Mouse (Mus musculus): Measurements from ENCODE around the gene Zbtb20.

Gene Zbtb20

DNA sequence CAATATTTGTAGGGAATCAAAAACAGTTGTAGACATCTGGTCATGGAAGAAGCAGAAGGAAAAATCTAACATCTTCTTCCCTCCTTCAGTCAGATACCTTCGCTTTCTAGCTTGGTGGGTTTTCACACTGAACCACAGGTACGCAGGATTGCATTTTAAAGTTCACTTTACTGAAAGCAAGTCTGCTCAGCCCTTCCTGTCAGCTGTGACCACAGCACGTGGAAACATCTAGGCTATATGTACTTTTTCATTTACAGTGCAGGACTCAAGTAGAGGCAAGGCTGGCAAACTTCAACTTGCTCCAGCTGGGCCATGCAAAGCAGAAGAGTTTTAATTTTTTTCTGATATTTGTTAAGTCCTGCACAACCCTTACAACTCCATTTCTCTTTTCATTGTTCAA lies 424.7 kb downstream of the Zbtb20 start:
- DNase-seq (ENCODE audit: low spot score), result no peak

DNA sequence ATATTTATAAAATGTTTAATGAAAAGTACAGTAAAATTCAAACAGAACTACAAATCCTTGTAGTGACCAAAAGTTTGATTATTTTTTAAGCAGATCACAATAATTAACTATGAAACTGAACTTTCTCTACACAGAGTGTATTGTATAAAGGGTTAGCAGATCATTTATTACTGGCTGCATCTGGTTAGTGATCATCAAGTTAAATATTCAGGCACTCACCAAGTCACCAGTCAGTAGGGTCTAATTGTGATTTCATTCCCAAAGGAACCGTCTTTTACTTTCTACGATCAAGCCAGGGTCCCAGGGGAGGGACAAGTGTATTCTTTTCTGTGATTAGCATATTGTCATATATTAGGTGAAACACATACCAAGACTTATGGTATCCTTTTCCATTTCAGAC lies 426.5 kb downstream of the Zbtb20 start:
- no peak for DNase-seq (ENCODE audit: low spot score)

DNA sequence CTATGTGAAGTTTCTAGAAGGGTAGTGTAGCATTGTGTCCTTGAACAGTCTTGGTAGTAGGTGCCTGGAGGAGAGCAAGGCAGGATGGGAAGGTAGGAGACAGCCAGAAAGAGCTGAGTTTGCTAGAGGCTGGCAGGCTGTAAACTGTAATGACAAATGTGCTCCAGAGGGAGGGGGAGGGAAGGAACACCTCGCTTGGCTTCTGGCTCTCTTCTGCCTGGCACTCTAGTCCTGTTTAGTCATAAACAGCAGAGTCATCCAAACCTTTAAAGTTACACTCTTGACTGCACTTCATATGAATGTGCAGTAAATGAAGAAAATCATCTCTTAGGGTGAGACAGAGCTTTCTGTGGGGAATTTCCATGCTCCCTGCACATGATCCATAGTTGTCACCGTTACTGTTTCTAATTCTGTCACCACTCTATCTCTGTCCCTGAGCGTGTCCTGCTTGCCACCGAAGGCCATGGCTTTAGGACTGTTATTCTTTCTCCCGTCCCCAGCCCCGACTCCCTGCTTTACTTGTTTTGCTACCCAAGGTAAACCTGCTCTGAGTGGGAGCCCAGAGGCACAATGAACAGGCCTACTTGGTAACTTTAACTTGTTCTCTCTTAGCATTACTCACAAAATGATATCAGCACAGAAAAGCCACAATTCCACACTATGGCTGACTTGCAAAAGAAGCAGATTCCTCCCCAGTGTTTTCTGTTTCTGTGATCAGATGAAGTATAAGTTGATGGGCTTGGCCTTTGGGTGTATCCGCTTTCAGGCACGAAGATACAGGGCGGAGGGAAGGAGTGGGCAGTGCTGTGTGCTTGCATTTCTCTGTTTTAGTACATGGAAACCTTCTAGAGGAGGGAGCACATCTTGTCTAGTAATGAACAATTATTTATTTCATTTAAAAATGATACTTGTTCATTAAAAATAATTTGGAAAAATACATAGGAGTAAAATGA lies 427.8 kb downstream of the Zbtb20 start:
- no peak for DNase-seq (ENCODE audit: low spot score)

DNA sequence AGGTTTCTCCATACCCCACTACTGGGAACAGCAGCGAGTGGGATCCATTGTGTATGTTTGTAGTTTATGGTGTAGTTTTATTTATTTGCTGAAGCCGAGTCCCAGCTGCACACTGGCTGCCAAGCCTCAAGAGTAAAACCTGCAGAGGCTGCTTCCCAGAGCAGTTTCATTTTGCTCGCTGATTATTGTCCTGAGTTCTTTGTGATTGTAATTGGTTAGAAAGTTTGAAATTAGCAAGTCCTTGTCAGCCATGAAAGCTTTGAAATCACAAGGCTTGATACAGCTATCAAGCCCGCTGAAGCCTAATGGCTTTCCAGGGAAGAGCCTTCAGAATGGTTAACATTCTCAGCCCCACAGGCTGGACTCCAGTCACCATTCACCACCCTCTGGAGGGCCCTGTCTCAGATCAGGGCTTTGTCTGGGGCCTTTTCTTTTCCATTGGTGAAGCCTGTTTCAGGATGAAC lies 434.3 kb downstream of the Zbtb20 start:
- DNase-seq (ENCODE audit: low spot score), result no peak

DNA sequence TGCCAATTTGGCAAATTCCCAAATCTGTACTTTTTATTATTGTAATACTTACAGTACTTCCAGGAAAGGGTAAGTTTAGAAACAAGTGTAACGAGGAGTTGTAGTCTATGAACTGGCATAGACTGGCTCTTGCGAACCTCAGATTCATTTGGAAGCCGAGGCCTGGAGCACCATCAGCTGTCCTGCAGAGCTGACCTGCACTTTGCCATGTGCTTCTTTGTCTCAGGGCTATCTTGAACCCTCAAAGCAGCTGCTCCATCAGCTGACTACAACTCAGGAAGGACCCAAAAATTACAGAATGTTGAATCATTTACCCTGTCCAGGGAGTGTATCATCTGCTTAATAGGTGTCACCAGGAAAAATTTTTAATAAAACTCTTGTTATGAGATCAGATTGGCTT lies 448.3 kb downstream of the Zbtb20 start:
- no peak for DNase-seq (ENCODE audit: low spot score)

DNA sequence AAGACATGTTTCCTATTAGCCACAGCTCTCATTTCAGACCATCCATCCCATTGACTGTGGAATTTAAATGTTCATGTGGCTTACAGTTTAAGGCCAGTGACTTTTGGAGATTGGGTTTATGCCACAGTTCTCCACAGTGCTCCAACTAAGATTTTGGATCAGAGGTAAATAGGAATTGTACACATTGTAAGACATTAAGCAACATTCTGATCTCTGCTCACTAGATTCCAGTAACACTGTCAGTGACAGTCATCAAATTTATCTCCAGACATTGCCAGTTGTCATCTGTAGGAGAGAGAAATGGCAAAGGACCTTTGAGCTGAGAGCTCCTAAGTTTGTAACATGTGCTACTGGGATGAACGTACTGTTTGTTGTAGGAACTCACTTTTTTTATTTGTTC lies 452.5 kb downstream of the Zbtb20 start:
- no peak for DNase-seq (ENCODE audit: low spot score)

DNA sequence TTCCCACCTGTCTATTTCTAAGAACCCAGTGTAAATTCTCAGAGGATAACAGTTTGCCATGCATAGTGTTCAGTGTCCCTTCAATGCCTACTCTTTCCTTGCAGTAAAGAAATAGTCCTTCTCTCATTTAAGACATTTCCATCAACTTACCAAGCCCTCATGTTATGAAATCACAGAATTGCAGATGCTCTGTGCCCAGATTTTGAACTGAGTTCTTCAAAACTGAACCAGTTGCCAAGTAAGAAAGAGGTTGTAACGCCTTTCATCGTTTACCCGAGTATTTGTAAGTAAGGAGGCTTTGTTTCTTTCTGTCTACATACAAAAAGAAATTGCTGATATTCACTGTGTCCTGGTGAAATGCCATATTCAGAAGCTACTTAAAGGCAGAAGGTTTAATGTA lies 454.5 kb downstream of the Zbtb20 start:
- DNase-seq (ENCODE audit: low spot score), result no peak

DNA sequence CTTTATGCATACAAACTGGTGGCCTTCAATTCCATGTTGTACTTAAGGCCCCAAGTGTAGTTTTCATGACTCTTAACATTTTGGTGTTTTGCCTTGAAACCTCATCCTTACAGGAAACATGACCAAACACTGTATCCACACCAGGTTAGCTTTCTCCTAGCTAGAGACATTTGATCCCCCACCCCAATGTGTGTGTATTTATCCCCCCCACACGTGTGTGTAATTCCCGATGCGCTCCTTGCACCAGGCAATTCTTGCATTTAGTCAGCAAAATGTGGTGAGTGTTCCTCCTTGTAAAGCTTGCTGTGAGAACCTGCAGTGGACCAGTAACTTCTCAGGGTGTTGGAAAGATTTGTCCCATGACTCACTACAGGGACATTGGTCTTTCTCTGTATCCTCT lies 455.8 kb downstream of the Zbtb20 start:
- DNase-seq (ENCODE audit: low spot score), result no peak

DNA sequence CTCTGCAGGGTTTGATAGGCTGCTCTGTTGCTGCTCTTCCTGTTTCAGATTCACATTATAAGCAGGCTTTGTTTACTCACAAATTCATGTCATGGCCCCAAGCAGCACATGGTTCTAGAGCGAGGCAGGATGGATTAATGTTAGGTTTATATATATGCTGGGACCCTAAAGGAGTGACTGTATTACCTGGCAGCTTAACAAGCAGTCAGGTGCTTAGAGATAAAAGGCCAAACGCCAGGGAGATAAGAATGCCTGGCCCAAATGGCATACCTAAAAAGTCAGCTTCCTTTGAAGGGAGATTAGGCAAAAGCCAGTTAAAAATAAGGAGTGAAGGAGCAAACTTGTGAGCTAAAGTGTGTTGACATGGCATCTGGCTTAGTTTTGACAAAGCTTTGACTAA lies 457.1 kb downstream of the Zbtb20 start:
- no peak for DNase-seq (ENCODE audit: low spot score)

DNA sequence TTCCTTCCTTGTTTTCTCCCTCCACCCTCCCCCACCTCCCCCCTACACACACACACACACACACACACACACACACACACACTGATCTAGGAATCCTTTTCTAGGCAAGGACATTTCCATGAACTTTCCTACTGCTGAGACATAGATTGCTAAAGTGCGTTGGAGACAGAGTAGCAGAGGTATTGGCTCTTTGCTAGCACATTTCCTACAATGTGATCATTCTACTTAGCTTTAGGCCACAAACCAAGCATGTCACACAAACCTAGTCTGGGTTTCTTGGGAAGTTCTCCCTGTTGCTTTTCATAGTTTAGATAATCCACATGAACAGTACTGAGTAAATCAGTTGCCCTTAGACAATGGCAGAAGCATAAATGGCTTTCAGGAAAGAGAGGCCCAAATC lies 457.6 kb downstream of the Zbtb20 start:
- no peak for DNase-seq (ENCODE audit: low spot score)

DNA sequence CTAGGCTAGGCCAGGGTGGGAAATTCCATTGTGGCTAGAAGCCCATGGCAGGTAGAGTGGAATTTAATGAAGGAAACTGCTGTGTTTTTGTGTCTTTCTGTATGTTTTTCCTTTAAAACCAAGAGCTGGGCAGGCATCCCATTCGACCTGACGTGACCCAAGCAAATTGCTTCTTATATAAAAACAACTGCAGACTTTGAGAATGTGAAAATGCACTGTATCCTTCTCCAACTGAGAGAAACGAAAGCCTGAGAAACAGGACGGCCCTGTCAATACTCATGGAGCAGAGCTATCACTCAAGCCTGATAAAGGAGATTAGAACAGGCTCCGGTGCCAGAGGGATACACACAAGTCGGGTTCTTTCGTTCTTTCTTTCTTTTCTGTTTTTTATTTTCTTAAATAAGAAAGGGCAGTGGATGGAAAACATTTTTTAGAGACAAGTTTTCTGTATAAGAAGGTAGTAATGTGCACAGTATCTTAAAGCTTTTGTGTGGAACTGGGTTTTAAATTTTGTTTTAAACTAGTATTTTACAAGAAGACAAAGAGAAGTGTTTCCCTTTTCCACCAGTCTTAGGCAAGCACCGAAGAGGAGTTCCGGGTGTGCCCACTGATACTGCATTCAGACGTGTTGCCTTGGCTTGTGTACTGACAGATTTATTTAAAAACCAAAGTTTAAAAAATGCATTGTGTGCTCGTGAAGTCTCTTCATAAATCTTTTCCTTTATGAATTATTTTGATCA lies 458.9 kb downstream of the Zbtb20 start:
- peak; percentile 48 for DNase-seq (ENCODE audit: low spot score)

DNA sequence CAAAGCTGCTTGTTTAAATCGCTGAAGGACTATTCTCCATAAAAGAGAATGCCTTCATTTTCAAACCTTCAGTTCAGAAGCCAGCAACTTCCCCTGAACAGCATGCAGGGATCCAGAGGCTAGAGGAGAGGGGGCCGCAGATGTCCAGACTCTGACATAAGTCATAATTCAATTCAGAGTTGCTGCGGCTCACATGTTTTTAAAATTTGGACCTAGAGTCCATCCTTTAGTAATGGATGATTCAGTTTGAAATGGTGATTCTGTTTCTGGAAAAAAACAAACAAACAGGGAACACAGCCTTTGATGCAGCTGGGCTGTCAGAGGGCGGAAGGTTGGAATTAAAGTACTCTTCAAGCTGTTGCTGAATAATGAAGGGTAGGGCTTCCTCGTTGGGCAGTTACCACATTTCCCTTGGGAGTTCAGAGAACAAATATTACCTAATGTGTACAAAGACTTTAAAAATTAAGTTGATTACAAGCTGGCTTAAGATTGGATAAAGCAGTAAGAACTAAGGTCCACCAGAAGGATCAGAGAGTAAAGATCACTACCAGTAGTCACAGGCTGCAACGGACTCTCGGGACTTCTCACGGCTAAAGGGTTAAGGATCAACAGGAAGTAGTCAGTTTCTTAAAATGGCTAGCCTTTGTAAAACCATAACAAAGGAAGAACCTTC lies 459.6 kb downstream of the Zbtb20 start:
- no peak for DNase-seq (ENCODE audit: low spot score)

DNA sequence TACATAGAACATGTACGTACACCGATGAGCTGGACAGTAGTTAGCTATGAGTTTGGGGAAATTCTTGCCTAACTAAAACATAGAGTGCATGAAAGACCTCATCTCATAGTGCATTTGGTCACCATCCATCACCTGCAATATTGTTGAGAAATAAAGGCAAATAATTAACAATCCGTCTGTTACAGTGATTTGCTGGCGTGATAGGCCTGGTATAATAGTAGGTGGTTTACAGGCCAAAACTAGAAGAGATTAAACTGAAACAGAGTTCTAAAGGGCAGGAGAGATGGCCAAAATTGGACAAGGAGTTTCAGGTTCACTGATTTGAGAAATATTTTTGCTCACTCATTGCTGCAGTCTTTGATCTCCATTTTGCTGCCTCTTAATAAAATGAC lies 460.1 kb downstream of the Zbtb20 start:
- no peak for DNase-seq (ENCODE audit: low spot score)

DNA sequence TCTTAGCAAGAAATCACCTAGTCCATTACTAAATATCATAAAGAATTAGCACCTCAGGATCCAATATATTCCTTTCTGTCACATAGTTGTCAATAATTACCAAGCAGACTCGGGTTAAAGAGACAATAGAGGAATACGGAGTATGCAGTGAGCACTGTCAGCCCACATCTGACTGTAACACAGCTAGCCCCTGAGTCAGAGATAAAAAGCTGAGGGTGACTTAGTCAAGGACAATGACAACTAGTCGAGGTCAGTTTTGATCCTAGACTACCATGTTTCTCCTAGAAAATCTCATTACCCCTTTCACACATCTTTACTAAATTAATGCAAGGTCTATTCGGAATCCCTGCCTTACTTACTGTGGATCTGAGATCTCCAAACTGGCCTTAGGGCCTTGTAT lies 465.0 kb downstream of the Zbtb20 start:
- no peak for DNase-seq (ENCODE audit: low spot score)

DNA sequence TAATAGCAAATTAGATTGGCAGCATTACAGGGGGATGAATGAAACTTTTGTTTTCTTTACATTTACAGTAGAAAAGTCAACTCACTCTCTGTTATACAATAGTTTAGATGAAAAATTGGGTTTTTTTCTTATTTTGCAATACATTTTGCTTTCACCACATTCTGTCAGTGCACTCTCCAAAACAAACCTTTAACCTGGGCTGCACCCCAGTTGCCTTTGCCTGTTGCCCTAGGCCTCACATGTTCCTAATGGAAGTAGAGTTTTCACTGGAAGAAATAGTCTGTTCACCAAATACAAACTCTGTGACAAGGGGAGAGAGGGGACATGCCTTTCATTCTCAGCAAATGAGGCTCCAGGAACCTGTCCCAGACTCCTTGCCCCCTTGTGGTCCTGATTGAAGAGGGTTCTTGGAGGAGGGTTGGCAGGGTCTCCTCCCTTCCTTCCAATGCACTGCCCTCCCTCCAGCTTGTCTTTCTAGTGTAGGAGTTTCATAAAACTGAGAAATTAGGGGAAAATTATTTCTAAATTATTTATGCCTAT lies 466.3 kb downstream of the Zbtb20 start:
- DNase-seq (ENCODE audit: low spot score), result no peak

DNA sequence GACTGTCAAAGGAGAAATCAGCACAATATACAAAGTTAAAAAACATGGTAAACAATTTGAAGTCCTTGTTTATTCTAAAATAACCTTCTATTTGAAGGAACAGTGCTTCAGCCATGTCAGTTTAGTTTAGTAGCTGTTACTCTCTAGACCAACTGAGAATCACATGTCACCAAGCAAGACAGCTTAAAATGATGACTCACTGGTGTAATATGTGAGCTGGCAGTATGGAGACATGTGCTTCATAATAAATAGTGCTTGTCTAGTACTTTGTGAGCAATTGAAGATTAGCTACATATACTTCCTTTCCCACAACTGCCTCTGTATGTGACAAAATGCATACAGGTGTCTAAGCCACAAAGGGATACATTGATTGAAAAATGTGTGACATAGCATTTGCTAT lies 470.4 kb downstream of the Zbtb20 start:
- no peak for DNase-seq (ENCODE audit: low spot score)

DNA sequence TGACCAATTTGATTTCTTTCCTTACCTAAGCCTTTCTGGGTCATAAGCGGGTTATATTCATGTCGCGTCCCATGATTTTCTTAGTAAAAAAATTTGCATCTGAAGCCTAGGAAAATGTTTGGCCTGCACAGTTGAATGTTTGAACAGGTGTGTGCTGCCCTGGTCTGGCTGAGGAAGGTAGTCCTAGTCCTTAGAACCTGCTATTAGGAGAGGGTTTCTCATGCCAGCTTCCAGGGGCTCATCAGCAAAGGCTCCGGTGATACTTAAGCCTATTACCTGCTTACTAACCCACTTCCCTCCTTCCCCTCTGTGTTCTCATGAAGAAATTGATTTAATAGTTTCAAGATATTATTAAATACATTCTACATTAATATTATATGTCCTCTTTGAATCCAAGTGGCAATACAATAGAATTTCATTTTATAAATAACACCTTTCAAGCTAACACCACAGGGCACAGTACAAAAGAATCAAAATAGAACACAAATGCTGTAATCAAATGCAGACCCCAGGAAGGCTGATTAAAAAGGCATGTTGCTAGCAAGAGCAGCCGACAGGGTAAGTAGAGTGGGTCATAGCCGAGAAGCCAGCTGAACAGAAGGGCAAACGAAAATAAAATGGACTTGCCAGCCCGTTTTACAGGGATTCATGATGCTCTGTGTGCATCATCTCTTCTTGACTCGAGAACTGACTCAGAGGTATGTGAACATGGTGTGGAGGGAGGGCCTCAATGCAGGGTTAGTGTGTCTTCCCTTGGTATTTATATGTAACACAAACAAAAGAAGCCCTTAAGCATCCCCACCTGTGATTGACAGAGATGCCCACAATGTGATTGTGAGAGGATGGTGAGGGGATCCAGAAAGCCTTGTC lies 480.3 kb downstream of the Zbtb20 start:
- DNase-seq (ENCODE audit: low spot score), result no peak

DNA sequence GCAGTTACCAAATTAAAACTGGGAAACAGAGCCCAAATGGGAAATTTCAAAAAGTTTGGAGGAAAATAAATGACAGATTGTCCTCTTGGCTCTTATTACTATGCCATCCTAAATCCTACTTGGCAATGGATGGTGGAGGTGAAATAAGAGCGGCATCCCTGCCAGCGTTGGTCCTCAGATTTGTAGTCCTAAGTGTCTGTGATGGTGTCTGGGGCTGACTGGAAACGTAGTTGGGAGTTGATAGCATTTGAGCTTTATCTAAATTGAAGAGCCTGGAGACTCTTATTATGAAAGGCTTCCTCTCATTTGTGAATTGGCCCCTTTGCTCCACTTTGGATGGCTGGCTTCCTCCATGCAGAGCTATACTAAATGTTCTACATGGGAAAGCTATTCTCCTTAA lies 483.9 kb downstream of the Zbtb20 start:
- no peak for DNase-seq (ENCODE audit: low spot score)

DNA sequence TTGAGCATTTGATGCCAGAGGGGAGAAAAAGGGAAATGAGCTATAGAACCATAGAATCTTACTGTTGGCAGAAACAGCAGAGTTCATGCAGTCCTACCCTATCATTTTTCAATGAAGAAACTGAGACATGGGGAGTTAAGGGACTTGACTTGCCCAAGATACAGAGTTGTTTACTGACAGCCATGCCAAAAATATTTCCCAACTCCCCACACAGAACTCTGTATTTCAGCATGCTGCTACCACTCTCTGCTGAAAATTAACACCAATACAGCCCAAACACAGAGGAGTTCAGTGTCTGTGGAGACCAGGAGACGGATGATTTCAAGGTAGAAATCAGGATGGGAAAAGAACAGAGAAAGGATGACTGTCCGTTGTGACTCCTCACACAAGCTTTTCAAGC lies 484.4 kb downstream of the Zbtb20 start:
- no peak for DNase-seq (ENCODE audit: low spot score)

DNA sequence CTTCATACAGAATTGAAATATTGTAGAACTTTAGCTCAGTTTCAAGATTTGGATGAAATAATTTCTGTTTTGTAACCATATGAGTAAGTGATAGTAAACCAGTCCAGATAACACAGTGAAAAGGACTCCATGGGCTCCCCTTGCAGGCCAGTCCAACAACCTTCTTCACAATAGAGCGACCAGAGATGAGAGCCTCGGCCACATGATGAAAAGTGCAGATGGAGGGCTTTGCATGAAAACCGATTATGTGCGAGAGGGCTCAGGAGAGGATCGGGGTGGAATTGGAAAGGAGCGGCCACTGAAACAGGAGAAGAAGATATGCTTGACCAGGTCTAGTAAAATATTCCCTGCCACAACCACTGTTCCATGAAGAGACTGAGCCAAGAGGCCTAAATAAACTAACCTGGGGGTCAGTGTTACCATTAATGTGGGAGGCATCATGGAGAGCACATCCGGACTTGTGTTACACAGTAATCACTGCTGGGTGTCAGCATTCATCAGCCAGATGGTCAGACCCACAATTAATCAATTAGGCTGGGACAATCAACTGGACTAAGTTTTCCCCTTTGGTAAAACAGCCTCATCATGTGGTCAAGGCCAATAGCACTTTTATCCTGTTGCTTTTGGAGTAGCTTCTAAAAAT lies 485.3 kb downstream of the Zbtb20 start:
- DNase-seq (ENCODE audit: low spot score), result no peak

Data from testis, postnatal 10 days (tissue).